Mouse (Mus musculus) limb, embryonic 14.5 days (tissue): ENCODE results near the gene Nagpa. TPM values are rescaled to one million over a fixed set of nuclear protein-coding genes. Genes with fewer than 3 reads are reported as not detected.
"Not testable (repeated sequence)": the region's sequence is repeated elsewhere in the genome, so short reads cannot be mapped to it uniquely, and the experiment has no call there.

Experiments used
- ATAC-seq: fragments of 200-750 bp; cut with Nextera tagmentation; 2 replicates; pipeline ENCODE4 v1.8.0; 2017; ENCODE audit warnings: low read depth, moderate number of reproducible peaks, moderate TSS enrichment; ENCODE audit not compliant: low FRiP score
- DNase-seq: peaks from one replicate; pipeline ENCODE4 v3.0.0-alpha.2; 2015; ENCODE audit warnings: low spot score
- H3K27ac ChIP-seq: fragments of 300-500 bp; sonication (generic); replicated peaks from 2 replicates; pipeline ENCODE4 v1.5.1; 2014; ENCODE audit warnings: low read depth, mild to moderate bottlenecking, low read length, moderate library complexity, mixed read lengths
- H3K27me3 ChIP-seq: fragments of 300-500 bp; sonication (generic); 2 replicates; pipeline ENCODE4 v1.6.1; 2014; ENCODE audit warnings: low read length, mixed read lengths; ENCODE audit not compliant: control insufficient read depth, insufficient read depth
- H3K36me3 ChIP-seq: fragments of 300-500 bp; sonication (generic); 2 replicates; pipeline ENCODE4 v1.6.1; 2014; ENCODE audit warnings: mild to moderate bottlenecking, low read length, moderate library complexity, mixed read lengths; ENCODE audit not compliant: control insufficient read depth, insufficient read depth
- H3K4me1 ChIP-seq: fragments of 300-500 bp; sonication (generic); 2 replicates; pipeline ENCODE4 v1.6.1; 2014; ENCODE audit warnings: antibody characterized with exemption, low read length, mixed read lengths; ENCODE audit not compliant: control insufficient read depth, insufficient read depth
- H3K4me2 ChIP-seq: fragments of 300-500 bp; sonication (generic); replicated peaks from 2 replicates; pipeline ENCODE4 v1.6.1; 2014; ENCODE audit warnings: low read depth, mild to moderate bottlenecking, low read length, moderate library complexity; ENCODE audit not compliant: severe bottlenecking
- H3K4me3 ChIP-seq: fragments of 300-500 bp; sonication (generic); replicated peaks from 2 replicates; pipeline ENCODE4 v1.5.1; 2014; ENCODE audit warnings: low read length
- H3K9ac ChIP-seq: fragments of 300-500 bp; sonication (generic); 2 replicates; pipeline ENCODE4 v1.6.1; 2014; ENCODE audit warnings: mild to moderate bottlenecking, low read depth, low read length, moderate library complexity; ENCODE audit not compliant: severe bottlenecking
- H3K9me3 ChIP-seq: fragments of 300-500 bp; sonication (generic); 2 replicates; pipeline ENCODE4 v1.6.1; 2016; ENCODE audit warnings: low read length; ENCODE audit not compliant: control insufficient read depth
- POLR2A ChIP-seq: fragments of 200-500 bp; IDR thresholded peaks from 2 replicates; pipeline ENCODE4 v1.8.0; 2012; ENCODE audit warnings: inconsistent platforms, mild to moderate bottlenecking, moderate library complexity, borderline replicate concordance; ENCODE audit not compliant: insufficient read depth, insufficient read length; ENCODE audit errors: extremely low read depth
- WGBS: fragments of 180-500 bp; shearing (Covaris S2); extraction: QIAGEN DNeasy Blood & Tissue Kit; methylation state at CpG from one replicate; pipeline ENCODE4 v1.1.7; 2014; 5-methylcytosine and 5-hydroxymethylcytosine counted together
- polyA plus RNA-seq, 2 experiments: library from polyadenylated mRNA; depleted of rRNA in 1 of 2; stranded (reverse) in 1 of 2; unstranded in 1 of 2; fragments of >200 nt; fragmentation: Nextera tagmentation in 1 of 2; extraction: Ambion mirVana in 1 of 2; gene quantifications; 2 replicates each; pipeline versions ENCODE4 v1.2.1 to v1.2.3; 2012 to 2014

Nagpa gene
- polyA plus RNA-seq, 2 experiments: 16.3 to 17.2 TPM

DNA sequence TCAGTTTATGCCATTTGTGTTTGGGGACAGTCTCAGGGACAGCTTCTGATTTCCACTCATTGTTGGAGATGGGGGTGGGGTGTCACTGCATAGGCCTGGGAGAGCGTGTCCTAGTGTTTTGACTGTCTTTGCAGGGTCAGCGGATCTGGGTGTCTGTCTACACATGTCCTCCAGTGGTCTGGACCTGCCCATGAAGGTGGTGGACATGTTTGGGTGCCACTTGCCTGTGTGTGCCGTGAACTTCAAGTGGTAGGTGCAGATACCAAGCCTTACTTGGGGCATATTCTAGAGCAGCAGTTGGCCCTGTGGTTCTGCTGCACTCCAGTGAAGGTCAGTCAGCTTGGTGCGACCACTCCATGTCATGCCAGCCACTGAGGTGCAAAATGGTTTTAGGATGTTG lies 38.5 kb upstream of the Nagpa start:
- H3K36me3 ChIP-seq: peaks cover 81% of the 10 kb centered on the region
- 92% methylated on average over 4 of the region's 4 CpGs for WGBS

GRCm38 (mm10) chr16:5233418-5234313 lies 29.9 kb upstream of the Nagpa start, which contains the start of gene Alg1:
TSS of gene Alg1 (plus strand) at chr16:5233621.
- DNase-seq (peak; percentile 94), ATAC-seq (peak; percentile 98)
- Histone ChIP-seq H3K9me3 (no peaks in the 10 kb centered on the region), H3K27me3 (no peaks in the 10 kb centered on the region), H3K4me1 (peaks cover 7% of the 10 kb centered on the region), H3K4me2 (peak within 1 kb of the TSS; percentile 74), H3K36me3 (peaks cover 11% of the 10 kb centered on the region; the same call in 1 of the 2 replicates), H3K4me3 (peak within 1 kb of the TSS; percentile 78), H3K27ac (no peak within 1 kb of the TSS; the same call in 1 of the 2 replicates), H3K9ac (peak within 1 kb of the TSS; percentile 71)
- TF ChIP-seq POLR2A: peak; percentile 99
- WGBS: 2% methylated on average over 46 of the region's 47 CpGs

More for the DNA sequence above, 38.5 kb upstream of the Nagpa start:
- no peak overlapping the region for H3K4me2 ChIP-seq
- no peak overlapping the region for H3K9ac ChIP-seq
- TF ChIP-seq POLR2A: no peak
- no peak overlapping the region for H3K4me3 ChIP-seq
- H3K9me3 ChIP-seq: no peaks in the 10 kb centered on the region
- H3K4me1 ChIP-seq: no peaks in the 10 kb centered on the region
- no peaks in the 10 kb centered on the region for H3K27me3 ChIP-seq
- H3K27ac ChIP-seq: no peak overlapping the region
- ATAC-seq (no peak), DNase-seq (no peak)

DNA sequence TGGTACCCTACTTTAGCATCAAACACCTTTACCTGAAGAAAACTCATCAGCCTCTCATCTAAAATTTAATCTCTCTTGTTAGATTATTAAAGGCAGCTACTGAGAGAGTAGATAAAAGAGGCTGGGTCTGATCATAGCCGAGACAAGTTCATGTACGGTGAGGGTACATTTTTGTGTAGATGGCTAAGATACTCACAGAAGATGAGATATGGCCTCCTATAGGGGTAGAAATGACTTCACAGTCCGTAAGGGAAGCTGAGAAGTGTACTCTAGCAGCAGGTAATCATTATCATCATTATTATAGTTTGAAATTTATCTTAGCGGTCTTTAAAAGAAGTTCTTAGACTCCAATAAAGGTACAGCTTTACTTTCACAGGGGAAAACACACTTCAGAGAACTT lies 29.2 kb upstream of the Nagpa start:
- 76% methylated on average over 4 of the region's 4 CpGs for WGBS
- ATAC-seq (peak; percentile 2; the same call in 1 of the 2 replicates), DNase-seq (no peak)
- no peaks in the 10 kb centered on the region for H3K9me3 ChIP-seq
- no peak for TF ChIP-seq POLR2A
- peak overlapping the region; percentile 74; the same call in 1 of the 2 replicates for H3K4me2 ChIP-seq
- H3K36me3 ChIP-seq: peaks cover 8% of the 10 kb centered on the region; the same call in 1 of the 2 replicates
- H3K4me1 ChIP-seq: peaks cover 7% of the 10 kb centered on the region
- no peaks in the 10 kb centered on the region for H3K27me3 ChIP-seq
- H3K4me3 ChIP-seq: peak overlapping the region; percentile 78
- H3K27ac ChIP-seq: no peak overlapping the region
- no peak overlapping the region for H3K9ac ChIP-seq

- not testable (repeated sequence) for H3K9ac ChIP-seq, H3K4me1 ChIP-seq, H3K4me3 ChIP-seq, H3K27ac ChIP-seq, ATAC-seq, H3K27me3 ChIP-seq, DNase-seq, H3K4me2 ChIP-seq, H3K9me3 ChIP-seq, H3K36me3 ChIP-seq
- WGBS: 71% methylated on average over 3 of the region's 3 CpGs
These were observed 24.3 kb upstream of the Nagpa start for GRCm38 (mm10) chr16:5228103-5228502.

- WGBS: 79% methylated on average over 19 of the region's 19 CpGs
These were observed 23.7 kb upstream of the Nagpa start for GRCm38 (mm10) chr16:5227501-5227900.

DNA sequence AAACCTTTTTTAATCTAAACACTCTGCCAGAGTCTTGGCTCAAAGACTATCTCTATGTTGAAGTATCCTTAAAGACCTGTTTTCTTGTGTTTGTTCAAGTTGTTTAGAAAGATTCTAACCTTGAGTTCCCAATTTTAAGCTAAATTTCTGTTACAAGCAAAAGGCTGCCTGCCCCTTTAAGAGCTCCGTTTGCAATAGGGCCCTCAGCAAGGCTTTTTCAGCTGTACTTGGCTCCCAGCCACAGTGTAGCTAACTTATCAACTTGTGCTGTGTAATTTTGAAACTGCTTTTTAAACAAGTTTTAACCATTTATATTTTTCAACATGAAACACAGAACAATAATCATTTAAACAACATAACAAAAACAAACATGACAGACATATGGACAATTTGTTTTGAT lies 22.7 kb upstream of the Nagpa start:
- H3K27me3 ChIP-seq, H3K4me3 ChIP-seq, H3K36me3 ChIP-seq, ATAC-seq, H3K4me2 ChIP-seq, DNase-seq, H3K4me1 ChIP-seq, H3K27ac ChIP-seq, H3K9me3 ChIP-seq, H3K9ac ChIP-seq: not testable (repeated sequence)
- WGBS: 3% methylated on average over 1 of the region's 1 CpGs

More at GRCm38 (mm10) chr16:5227501-5227900, 23.7 kb upstream of the Nagpa start:
- not testable (repeated sequence) for H3K4me1 ChIP-seq, H3K9me3 ChIP-seq, H3K4me2 ChIP-seq, H3K27ac ChIP-seq, DNase-seq, H3K4me3 ChIP-seq, H3K9ac ChIP-seq, H3K27me3 ChIP-seq, ATAC-seq, H3K36me3 ChIP-seq
